Mouse (Mus musculus): ENCODE data around the gene Klk9.

The Klk9 gene

DNA sequence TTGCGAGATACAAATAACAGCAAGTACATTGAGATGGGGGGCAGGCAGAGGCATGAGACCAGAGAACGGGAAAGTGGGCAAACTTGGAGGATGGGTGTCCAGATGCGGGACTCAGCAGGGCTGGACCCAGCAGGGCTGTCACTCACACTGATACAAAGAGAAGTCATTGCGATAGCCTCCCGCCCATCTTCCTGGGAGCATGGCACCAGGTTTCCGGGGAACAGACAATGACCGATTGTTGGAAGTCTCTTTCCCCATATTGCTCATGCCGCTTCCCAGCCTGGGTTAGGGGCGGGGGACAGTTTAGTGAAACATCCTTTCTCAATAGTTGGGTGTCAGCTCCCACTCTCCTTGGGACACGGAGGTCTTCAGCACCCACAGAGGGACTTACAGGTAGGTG, 32.5 kb downstream of the Klk9 start, which contains the start of gene Klk6:
Klk6 (plus strand) TSS at position 301 of the 400 bp plus-strand sequence.
- Histone ChIP-seq H3K36me3 (ENCODE audit: control insufficient read depth, insufficient read depth, low read length, poor library complexity, severe bottlenecking) (no peaks in the 10 kb centered on the region), H3K27me3 (ENCODE audit: control insufficient read depth, insufficient read depth, low read length, poor library complexity, severe bottlenecking) (no peaks in the 10 kb centered on the region)
- DNase-seq (ENCODE audit: low read depth, low spot score), result no peak

GRCm38 (mm10) chr7:43826056-43826455, 34.4 kb downstream of the Klk9 start:
- Histone ChIP-seq H3K36me3 (ENCODE audit: control insufficient read depth, insufficient read depth, low read length, poor library complexity, severe bottlenecking) (no peaks in the 10 kb centered on the region), H3K27me3 (ENCODE audit: control insufficient read depth, insufficient read depth, low read length, poor library complexity, severe bottlenecking) (no peaks in the 10 kb centered on the region)
- DNase-seq (ENCODE audit: low read depth, low spot score), result no peak

DNA sequence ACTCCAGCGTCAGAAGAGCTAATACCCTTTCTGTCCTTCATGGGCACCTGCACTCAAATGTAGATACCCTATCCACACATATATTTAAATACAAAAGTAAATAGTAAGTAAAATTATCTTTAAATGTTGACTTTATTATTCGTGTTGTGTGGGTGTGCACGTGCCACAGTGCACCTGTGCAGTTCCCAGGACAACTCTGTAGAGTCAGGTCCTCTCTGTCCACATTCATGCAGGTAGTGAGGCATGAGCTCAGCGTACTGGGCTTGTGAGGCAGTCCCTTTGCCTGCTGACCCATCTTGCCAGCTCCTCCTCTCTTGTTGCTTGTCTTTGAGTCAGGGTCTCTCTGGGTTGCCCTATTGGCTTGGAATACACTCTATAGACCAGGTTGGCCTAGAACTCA, 36.0 kb downstream of the Klk9 start:
- H3K27me3 ChIP-seq (ENCODE audit: control insufficient read depth, insufficient read depth, low read length, poor library complexity, severe bottlenecking), result no peaks in the 10 kb centered on the region
- H3K36me3 ChIP-seq (ENCODE audit: control insufficient read depth, insufficient read depth, low read length, poor library complexity, severe bottlenecking), result no peaks in the 10 kb centered on the region
- no peak for DNase-seq (ENCODE audit: low read depth, low spot score)

DNA sequence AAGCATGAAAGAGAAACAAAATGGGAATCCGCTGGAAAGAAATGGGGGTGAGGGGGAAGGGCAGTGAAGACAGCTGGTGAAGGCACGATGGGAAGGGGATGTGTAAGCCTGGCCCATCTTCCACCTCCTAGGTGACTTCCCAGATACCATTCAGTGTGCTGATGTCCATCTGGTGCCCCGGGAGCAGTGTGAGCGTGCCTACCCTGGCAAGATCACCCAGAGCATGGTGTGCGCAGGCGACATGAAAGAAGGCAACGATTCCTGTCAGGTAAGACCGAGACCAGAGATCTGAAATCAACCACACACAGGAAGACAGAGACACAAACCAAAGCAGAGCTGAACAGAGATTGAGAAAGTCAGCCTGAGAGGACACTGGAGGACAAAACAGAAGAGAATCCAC, 37.3 kb downstream of the Klk9 start:
- no peaks in the 10 kb centered on the region for H3K27me3 ChIP-seq (ENCODE audit: control insufficient read depth, insufficient read depth, low read length, poor library complexity, severe bottlenecking)
- DNase-seq (ENCODE audit: low read depth, low spot score), result no peak
- H3K36me3 ChIP-seq (ENCODE audit: control insufficient read depth, insufficient read depth, low read length, poor library complexity, severe bottlenecking), result no peaks in the 10 kb centered on the region

GRCm38 (mm10) chr7:43841701-43842100, 50.0 kb downstream of the Klk9 start, which contains the start of gene Klk5:
Gene Klk5, plus strand, starts transcription at chr7:43841971.
- Histone ChIP-seq H3K27me3 (ENCODE audit: control insufficient read depth, insufficient read depth, low read length, poor library complexity, severe bottlenecking) (no peaks in the 10 kb centered on the region), H3K36me3 (ENCODE audit: control insufficient read depth, insufficient read depth, low read length, poor library complexity, severe bottlenecking) (no peaks in the 10 kb centered on the region)
- no peak for DNase-seq (ENCODE audit: low read depth, low spot score)

- H3K36me3 ChIP-seq (ENCODE audit: control insufficient read depth, insufficient read depth, low read length, poor library complexity, severe bottlenecking), result no peaks in the 10 kb centered on the region
- no peaks in the 10 kb centered on the region for H3K27me3 ChIP-seq (ENCODE audit: control insufficient read depth, insufficient read depth, low read length, poor library complexity, severe bottlenecking)
- no peak for DNase-seq (ENCODE audit: low read depth, low spot score)
Observed at GRCm38 (mm10) chr7:43843801-43844200, 52.1 kb downstream of the Klk9 start.
